Mouse (Mus musculus): ENCODE results near the gene Eva1b.

DNA sequence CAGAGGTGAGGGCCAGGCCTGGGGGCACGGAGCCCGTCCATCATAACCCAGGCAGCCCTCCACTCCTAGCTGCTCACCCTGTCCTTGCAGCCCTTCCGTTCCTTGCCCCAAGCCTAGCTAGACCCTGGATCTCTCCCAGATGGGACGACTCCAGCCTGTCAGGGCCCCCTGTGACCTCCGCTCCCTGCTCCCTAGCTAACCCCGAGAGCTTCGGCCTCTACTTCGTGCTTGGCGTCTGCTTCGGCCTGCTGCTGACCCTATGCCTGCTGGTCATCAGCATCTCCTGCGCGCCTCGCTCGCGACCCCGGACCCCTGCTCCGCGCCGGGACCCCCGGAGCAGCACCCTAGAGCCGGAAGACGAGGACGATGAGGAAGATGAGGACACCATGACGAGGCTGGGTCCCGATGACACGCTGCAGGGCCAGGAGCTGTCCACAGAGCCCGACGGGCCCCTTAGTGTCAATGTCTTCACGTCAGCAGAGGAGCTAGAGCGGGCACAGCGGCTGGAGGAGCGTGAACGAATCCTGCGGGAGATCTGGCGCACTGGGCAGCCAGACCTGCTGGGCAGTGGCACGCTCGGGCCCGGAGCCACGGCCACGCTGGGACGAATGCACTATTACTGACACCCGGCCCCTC is 1.6 kb downstream of the Eva1b start:
- TF ChIP-seq CTCF (conservative IDR thresholded peaks at IDR 0.05; ENCODE audit: low read length) (no peak), NANOG (IDR thresholded peaks at IDR 0.05; ENCODE audit: borderline replicate concordance, low read length) (no peak), POU5F1 (IDR thresholded peaks at IDR 0.05; ENCODE audit: borderline replicate concordance, low read length) (no peak)
